Mouse (Mus musculus): Measurements from ENCODE around the gene Rassf3.

GRCm38 (mm10) chr10:121468985-121469384 lies 7.2 kb downstream of the Rassf3 start:
- TF ChIP-seq CTCF (IDR thresholded peaks at IDR 0.05; ENCODE audit: low read depth) (no peak), EP300 (IDR thresholded peaks at IDR 0.05; ENCODE audit: low read depth) (no peak)
